Mouse (Mus musculus) testis, adult 2 months (tissue): ENCODE measurements around the gene Tma7.

Experiments used
- CTCF ChIP-seq: fragments of 200-500 bp; IDR thresholded peaks from 2 replicates; pipeline ENCODE4 v1.5.1; 2012; ENCODE audit warnings: low read depth, mild to moderate bottlenecking, inconsistent platforms, low read length, moderate library complexity; ENCODE audit not compliant: control insufficient read depth, insufficient read depth, insufficient replicate concordance
- POLR2A ChIP-seq: fragments of 200-500 bp; IDR thresholded peaks from 2 replicates; pipeline ENCODE4 v1.6.1; 2012; ENCODE audit warnings: low read depth, mild to moderate bottlenecking, inconsistent platforms, low read length, moderate library complexity; ENCODE audit not compliant: control insufficient read depth

GRCm38 (mm10) chr9:109090446-109090845 is 8.1 kb upstream of the Tma7 start:
- no peak for TF ChIP-seq POLR2A
- no peak for TF ChIP-seq CTCF
